Mouse (Mus musculus): ENCODE measurements around the gene Cnnm1.

GRCm38 (mm10) chr19:43462141-43462540 is 21.9 kb downstream of the Cnnm1 start:
- TF ChIP-seq CTCF (IDR thresholded peaks at IDR 0.05; ENCODE audit: insufficient read depth, low read length) (no peak), POLR2A (IDR thresholded peaks at IDR 0.05; ENCODE audit: borderline replicate concordance, extremely low read depth, low read depth, low read length) (no peak)

All from lung, adult 2 months (tissue).